Mouse (Mus musculus): Measurements from ENCODE around the gene Kcng4. TPM values are rescaled to one million over a fixed set of nuclear protein-coding genes. Genes with fewer than 3 reads are reported as not detected.

Kcng4 gene
- total RNA-seq, 2 experiments from 2014 or later, result not detected

Other genes starting within 250 kb of the Kcng4 start
- 15.5 and 17.4 TPM in 2 replicates for gene Mlycd, start 240.8 kb downstream of the Kcng4 start, total RNA-seq (2014; fragmentation: Nextera tagmentation)
- 10.4 and 11.1 TPM in 2 replicates for gene Mlycd, start 240.8 kb downstream of the Kcng4 start, total RNA-seq (2017)
- gene Osgin1, start 201.6 kb downstream of the Kcng4 start, total RNA-seq (2014; fragmentation: Nextera tagmentation), result 1.0 and 4.3 TPM in 2 replicates
- 0.93 and 1.8 TPM in 2 replicates for gene Osgin1, start 201.6 kb downstream of the Kcng4 start, total RNA-seq (2017)
- gene Necab2, start 189.0 kb downstream of the Kcng4 start, total RNA-seq (2014; fragmentation: Nextera tagmentation), result not detected in 2 replicates
- gene Necab2, start 189.0 kb downstream of the Kcng4 start, total RNA-seq (2017), result not detected in 2 replicates
- gene Slc38a8, start 134.0 kb downstream of the Kcng4 start, total RNA-seq (2014; fragmentation: Nextera tagmentation), result not detected in 2 replicates
- not detected in 2 replicates for gene Slc38a8, start 134.0 kb downstream of the Kcng4 start, total RNA-seq (2017)
- gene Mbtps1, start 76.9 kb downstream of the Kcng4 start, total RNA-seq (2014; fragmentation: Nextera tagmentation), result 56.5 and 57.3 TPM in 2 replicates
- 44.0 and 46.6 TPM in 2 replicates for gene Mbtps1, start 76.9 kb downstream of the Kcng4 start, total RNA-seq (2017)
- gene Hsdl1, start 60.5 kb downstream of the Kcng4 start, total RNA-seq (2014; fragmentation: Nextera tagmentation), result 23.8 and 29.1 TPM in 2 replicates
- 34.7 and 50.2 TPM in 2 replicates for gene Hsdl1, start 60.5 kb downstream of the Kcng4 start, total RNA-seq (2017)
- not detected in 2 replicates for gene Dnaaf1, start 60.4 kb downstream of the Kcng4 start, total RNA-seq (2014; fragmentation: Nextera tagmentation)
- gene Dnaaf1, start 60.4 kb downstream of the Kcng4 start, total RNA-seq (2017), result 0.13 TPM in 1 of 2 replicates, not detected in the other
- gene Taf1c, start 30.5 kb downstream of the Kcng4 start, total RNA-seq (2014; fragmentation: Nextera tagmentation), result 3.0 and 13.8 TPM in 2 replicates
- 6.8 and 11.0 TPM in 2 replicates for gene Taf1c, start 30.5 kb downstream of the Kcng4 start, total RNA-seq (2017)
- not detected in 2 replicates for gene Adad2, start 22.9 kb downstream of the Kcng4 start, total RNA-seq (2014; fragmentation: Nextera tagmentation)
- gene Adad2, start 22.9 kb downstream of the Kcng4 start, total RNA-seq (2017), result not detected in 2 replicates
- gene Wfdc1, start 30.7 kb upstream of the Kcng4 start, total RNA-seq (2014; fragmentation: Nextera tagmentation), result not detected in 2 replicates
- not detected in 2 replicates for gene Wfdc1, start 30.7 kb upstream of the Kcng4 start, total RNA-seq (2017)
- gene Atp2c2, start 64.3 kb upstream of the Kcng4 start, total RNA-seq (2014; fragmentation: Nextera tagmentation), result not detected in 2 replicates
- not detected in 2 replicates for gene Atp2c2, start 64.3 kb upstream of the Kcng4 start, total RNA-seq (2017)
- gene Tldc1, start 142.7 kb upstream of the Kcng4 start, total RNA-seq (2014; fragmentation: Nextera tagmentation), result 7.5 and 11.2 TPM in 2 replicates
- gene Tldc1, start 142.7 kb upstream of the Kcng4 start, total RNA-seq (2017), result 2.2 and 3.9 TPM in 2 replicates
- 136 and 152 TPM in 2 replicates for gene Cotl1, start 204.9 kb upstream of the Kcng4 start, total RNA-seq (2014; fragmentation: Nextera tagmentation)
- 127 and 150 TPM in 2 replicates for gene Cotl1, start 204.9 kb upstream of the Kcng4 start, total RNA-seq (2017)
- gene Klhl36, start 226.6 kb upstream of the Kcng4 start, total RNA-seq (2014; fragmentation: Nextera tagmentation), result 2.5 and 5.3 TPM in 2 replicates
- gene Klhl36, start 226.6 kb upstream of the Kcng4 start, total RNA-seq (2017), result 3.5 and 6.7 TPM in 2 replicates

Data from granulocyte monocyte progenitor cell, adult 5-6 weeks (primary cell).